Mouse (Mus musculus) gastrocnemius, adult 2 months (tissue): Measurements from ENCODE around the gene Eif2ak4. TPM values are rescaled to one million over a fixed set of nuclear protein-coding genes. Genes with fewer than 3 reads are reported as not detected.

ENCODE experiments used
- DNase-seq: peaks from one replicate; pipeline ENCODE4 v3.0.0; 2022
- H3K27ac ChIP-seq: fragments of 200-600 bp; 2 replicates; pipeline ENCODE4 v1.8.1; 2022; ENCODE audit warnings: mild to moderate bottlenecking
- H3K4me3 ChIP-seq: fragments of 200-600 bp; 2 replicates; pipeline ENCODE4 v1.8.1; 2022; ENCODE audit warnings: mild to moderate bottlenecking, moderate library complexity
- CTCF ChIP-seq: fragments of 200-600 bp; IDR thresholded peaks from 2 replicates; pipeline ENCODE4 v1.8.1; 2022; ENCODE audit warnings: antibody characterized with exemption, mild to moderate bottlenecking, moderate library complexity
- intact Hi-C: fragments of 180-260 bp; cut with DNase I; formaldehyde crosslinking; loops from one replicate; pipeline ENCODE4 v1.15.1; 2025
- total RNA-seq, 2 experiments: library from RNA; stranded (reverse); gene quantifications; 2 replicates each; pipeline ENCODE4 v1.2.3; 2021

Eif2ak4 gene
- total RNA-seq, 2 experiments from 2014 or later = 4.2 to 5.2 TPM

DNA sequence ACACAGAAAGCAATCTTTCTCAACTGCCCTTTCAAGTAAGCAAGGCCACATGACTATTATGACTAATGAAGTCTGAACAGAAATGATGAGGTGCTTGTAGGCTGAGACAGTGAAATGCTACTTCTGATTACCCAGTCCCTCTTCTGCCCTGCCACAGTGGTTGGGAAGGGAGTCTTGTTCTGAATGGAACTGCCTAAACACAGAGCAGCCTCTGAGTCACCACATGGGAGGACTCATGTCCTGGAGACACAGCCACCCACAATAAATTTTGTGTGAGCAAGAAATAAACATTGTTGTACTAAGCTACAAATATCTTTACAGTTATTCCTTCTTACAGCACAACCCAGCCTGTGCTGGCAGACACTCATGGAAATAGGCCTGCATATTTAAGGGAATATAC lies 12.5 kb upstream of the Eif2ak4 start:
- Histone ChIP-seq H3K4me3 (no peak overlapping the region), H3K27ac (no peak overlapping the region)
- TF ChIP-seq CTCF = no peak
- intact Hi-C loops = no loop called here
- no peak for DNase-seq

DNA sequence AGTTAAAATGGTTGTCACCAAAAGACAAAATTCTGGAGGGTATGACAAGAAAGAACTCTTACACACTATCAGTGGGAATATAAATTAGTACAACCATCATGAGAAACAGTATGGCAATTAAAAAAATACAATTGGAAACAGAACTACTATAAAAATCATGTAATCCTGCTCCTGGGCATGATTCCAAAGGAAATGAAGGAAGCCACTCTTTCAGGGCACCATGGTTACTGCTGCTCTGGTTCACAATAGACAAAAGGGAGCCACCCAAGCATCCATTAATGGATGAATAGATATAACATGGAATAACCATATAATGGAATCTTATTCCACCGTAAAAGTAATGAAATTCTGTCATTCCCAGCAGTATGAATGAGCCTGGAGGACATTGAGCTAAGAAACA lies 8.7 kb upstream of the Eif2ak4 start:
- Histone ChIP-seq H3K27ac (no peak overlapping the region), H3K4me3 (no peak overlapping the region)
- TF ChIP-seq CTCF = no peak
- DNase-seq = no peak
- intact Hi-C loops = no loop called here

DNA sequence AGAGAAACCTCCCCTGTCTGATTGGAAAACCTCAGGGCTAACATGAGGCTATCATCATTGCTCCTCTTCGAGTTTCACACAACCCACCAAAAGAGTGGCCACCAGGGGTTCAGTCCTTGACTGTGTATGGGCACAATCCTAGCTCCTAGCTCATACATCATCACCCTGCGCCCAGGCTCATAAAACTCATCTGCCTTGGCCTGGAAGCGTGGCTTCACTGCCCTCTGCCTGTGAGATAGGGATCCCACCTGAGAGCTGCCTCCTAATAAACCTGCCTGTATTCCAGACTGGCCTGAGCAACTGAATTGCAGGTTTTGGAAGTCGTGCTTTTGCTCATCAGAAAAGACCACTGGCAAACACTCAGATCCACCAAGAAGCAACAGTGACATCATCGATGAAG lies 5.0 kb upstream of the Eif2ak4 start:
- no peak for TF ChIP-seq CTCF
- intact Hi-C loops = no loop called here
- Histone ChIP-seq H3K27ac (no peak overlapping the region), H3K4me3 (no peak overlapping the region)
- no peak for DNase-seq

DNA sequence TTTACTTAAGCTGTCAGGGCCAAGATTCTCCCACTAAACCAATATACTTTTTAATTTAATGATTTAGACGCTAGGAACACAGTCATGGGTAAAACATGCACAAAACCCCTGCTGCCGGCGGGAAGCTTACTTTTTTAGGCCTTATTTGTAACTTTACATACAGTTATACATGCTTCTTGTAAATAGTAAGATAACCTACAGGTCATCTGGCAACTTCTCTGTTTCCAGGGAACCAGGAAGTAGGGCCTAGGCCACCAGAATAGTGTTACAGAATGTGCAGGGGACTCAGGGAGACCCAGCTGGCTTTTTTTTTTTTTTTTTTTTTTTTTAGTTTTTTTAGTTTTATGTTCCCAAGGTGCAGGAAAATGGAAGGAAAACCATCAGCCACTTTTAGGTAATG lies 1.2 kb downstream of the Eif2ak4 start:
- peak overlapping the region; percentile 95 for H3K4me3 ChIP-seq
- no peak for DNase-seq
- no peak for TF ChIP-seq CTCF
- peak overlapping the region; percentile 94; the same call in 1 of the 2 replicates for H3K27ac ChIP-seq
- intact Hi-C loops = no loop called here

DNA sequence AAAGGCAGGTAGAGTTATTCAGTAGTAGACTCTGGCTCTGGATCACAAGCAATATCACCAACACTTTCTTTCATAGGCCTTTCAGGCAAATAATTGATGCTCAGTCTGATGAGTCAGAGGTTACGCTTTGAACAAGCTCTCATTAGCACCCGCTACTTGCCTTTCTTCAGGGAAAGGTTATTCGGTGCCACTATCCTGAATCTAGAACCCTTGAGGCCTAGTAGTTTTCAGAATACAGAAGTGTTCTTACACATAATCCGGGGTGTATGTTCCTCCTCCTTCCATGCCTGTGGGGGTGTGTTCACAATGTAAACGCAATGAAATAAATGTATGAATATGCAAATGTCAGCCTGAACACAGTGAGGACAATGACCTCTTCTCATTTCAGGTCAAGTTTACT lies 1.7 kb downstream of the Eif2ak4 start:
- TF ChIP-seq CTCF = no peak
- no peak overlapping the region for H3K4me3 ChIP-seq
- DNase-seq = no peak
- intact Hi-C loops = no loop called here
- H3K27ac ChIP-seq = no peak overlapping the region

DNA sequence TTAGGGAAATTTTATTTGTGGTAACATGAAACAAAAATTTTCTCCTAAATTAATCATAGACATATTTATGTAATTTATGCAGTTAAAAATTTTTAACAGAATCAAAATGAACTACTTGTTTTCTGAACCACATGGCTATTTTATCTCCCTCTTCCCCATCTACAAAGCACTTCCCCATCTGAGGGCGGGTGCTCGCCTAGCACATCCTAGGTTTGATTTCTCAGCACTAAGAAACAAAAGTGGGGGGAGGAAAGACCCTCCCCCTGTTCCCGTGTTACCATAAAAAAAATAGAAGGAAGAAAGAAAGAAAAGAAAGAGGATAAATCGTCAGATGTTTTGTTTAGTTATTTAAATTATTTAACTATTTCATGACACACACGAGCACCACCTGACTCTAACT lies 2.8 kb downstream of the Eif2ak4 start:
- no peak overlapping the region for H3K27ac ChIP-seq
- intact Hi-C loops = no loop called here
- no peak for TF ChIP-seq CTCF
- DNase-seq = no peak
- no peak overlapping the region for H3K4me3 ChIP-seq

DNA sequence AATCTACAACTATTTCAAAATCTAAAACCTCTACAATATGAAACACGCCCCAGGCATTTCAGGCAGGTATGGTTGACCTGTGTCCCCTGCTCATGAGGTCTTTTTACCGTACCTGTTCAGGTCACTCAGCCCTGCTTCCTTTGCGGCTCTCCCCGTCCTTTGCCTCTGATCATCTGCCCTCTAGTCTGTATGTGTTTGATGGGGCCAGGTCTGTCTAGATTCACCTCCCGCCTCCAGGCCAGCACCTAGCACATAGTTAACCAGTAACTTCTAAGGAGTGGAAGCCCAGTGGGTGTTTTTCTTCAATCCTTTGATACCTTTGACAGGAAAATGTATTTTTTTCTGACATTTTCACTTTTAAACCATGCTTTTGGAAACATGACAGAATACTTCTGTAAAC lies 11.3 kb downstream of the Eif2ak4 start:
- intact Hi-C loops = no loop called here
- H3K4me3 ChIP-seq = no peak overlapping the region
- H3K27ac ChIP-seq = no peak overlapping the region
- no peak for TF ChIP-seq CTCF
- no peak for DNase-seq

DNA sequence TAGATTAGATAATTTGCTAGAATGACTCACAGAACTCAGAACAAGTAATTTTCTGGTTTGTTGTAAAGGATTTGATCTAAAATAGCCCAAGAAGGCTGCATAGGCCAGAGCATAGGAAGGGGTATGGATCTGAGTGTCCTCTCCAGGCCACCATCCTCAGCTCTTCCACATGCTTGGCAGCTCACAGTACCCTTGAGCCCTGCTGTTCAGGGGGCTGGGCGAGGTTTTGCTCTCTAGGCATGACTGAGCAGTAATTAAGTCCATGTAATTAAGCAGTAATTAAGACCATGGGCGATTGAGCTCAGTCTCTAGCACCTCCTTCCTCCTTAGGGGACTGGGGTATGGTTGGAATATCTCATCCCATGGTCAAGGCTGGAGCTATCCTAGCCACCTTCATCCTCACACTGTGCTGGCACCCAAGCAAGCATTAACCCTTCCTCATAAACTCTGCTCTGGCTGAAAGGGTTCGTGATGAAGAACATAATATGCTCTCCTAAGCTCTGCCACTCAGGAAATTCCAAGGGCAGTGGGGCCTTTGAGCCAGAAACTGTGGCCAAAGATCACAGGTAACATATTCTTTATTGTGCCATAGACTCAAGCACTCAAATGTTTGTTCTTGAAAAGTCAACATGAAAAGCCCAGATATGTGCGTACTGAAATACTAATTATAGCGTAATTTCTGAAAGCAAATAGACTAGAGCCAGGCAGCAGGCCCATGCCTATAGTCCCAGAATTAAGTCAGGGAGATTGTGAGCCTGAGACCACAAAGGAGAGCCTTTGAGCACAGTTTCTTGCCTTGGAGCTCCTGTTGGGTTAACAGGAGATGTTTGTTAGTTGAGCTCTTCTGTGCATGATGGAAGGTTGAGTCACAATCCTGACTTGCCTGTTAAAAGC lies 13.7 kb downstream of the Eif2ak4 start:
- intact Hi-C loops = no loop called here
- no peak for TF ChIP-seq CTCF
- DNase-seq = no peak
- H3K4me3 ChIP-seq = no peak overlapping the region
- H3K27ac ChIP-seq = no peak overlapping the region

DNA sequence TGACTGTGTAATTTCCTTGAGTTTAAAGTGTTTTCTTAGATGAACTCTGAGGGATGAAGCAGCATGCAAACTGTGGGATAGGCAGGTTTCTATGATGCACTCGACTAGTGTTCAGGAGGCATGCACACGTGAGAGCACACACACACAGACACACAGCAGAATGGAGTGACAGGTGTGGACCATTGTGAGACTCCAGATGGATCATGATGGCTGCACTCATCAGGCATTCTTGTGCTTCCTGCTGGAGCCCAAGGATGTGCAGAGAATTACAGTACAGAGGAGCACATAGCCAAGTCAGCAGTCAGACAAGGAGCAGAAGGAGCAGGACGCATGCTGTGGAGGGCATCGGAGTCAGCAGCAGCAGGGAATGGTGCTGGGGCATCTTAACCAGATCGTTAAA lies 15.9 kb downstream of the Eif2ak4 start:
- Histone ChIP-seq H3K27ac (no peak overlapping the region), H3K4me3 (no peak overlapping the region)
- no peak for TF ChIP-seq CTCF
- DNase-seq = no peak
- intact Hi-C loops = no loop called here

DNA sequence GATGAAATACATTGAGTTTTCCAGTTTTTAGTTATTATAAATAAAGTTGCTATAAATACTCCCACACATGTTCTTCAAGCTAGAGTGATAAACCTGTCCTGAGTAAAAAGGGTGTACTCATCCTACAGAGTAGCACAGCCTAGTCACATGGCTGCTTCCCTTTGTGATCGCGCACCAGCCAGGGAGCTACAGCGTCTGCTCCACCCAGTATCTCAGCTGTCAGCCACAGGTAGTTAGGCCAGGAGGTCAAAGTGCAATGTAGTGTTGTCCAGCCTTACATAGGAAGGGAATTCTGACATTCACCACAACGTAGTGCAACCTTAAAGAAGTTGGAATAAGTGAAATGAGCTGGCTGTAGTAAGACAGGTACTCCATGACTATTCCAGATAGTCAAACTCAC lies 17.1 kb downstream of the Eif2ak4 start:
- no peak overlapping the region for H3K27ac ChIP-seq
- no peak for DNase-seq
- no peak for TF ChIP-seq CTCF
- intact Hi-C loops = no loop called here
- H3K4me3 ChIP-seq = no peak overlapping the region

DNA sequence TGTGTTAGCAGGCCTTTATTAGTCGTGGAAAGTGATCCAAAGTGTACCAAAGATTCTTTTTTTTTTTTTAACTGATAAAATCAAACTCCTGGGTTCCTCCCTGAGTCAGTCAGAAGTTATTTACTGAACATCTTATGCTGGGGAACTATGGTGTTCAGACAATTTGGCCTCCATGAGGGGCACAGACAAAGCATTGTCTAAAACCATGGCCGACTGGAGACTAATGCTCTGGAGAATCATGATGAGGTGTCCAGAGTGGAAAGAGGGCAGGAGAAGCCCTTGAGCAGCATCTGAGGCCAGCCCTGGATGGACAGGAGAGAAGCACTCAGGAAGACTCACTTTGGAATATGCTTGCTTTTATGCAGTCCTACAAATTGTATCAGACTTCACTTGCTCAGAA lies 18.4 kb downstream of the Eif2ak4 start:
- DNase-seq = no peak
- no peak overlapping the region for H3K4me3 ChIP-seq
- peak overlapping the region; percentile 56; the same call in 1 of the 2 replicates for H3K27ac ChIP-seq
- TF ChIP-seq CTCF = no peak
- intact Hi-C loops = no loop called here

DNA sequence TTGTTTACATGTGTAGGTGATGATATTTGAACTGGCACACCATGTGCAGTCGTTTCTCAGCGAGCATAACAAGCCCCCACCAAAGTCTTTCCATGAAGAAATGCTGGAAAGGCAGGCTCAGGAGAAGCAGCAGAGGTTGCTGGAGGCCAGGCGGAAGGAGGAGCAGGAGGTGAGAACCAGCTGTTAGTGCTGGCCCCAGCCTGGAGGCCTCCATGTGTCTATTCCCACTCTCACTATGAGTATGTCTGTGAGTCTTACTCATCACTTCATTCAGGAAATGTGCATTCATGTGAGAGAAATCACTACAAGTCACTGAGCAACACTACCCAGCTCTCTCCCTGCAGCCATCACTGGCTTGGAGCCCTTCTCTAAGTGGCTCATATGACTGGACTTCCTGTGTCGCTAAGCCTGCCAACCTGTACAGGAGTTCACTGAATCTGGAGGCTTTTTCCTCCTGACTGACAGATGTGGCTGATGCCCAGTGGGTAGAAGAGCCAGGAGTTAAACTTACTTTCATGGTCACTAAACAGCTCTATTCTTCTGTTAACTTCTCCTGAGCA lies 20.0 kb downstream of the Eif2ak4 start:
- no peak for TF ChIP-seq CTCF
- no peak overlapping the region for H3K27ac ChIP-seq
- no peak for DNase-seq
- intact Hi-C loops = no loop called here
- no peak overlapping the region for H3K4me3 ChIP-seq

DNA sequence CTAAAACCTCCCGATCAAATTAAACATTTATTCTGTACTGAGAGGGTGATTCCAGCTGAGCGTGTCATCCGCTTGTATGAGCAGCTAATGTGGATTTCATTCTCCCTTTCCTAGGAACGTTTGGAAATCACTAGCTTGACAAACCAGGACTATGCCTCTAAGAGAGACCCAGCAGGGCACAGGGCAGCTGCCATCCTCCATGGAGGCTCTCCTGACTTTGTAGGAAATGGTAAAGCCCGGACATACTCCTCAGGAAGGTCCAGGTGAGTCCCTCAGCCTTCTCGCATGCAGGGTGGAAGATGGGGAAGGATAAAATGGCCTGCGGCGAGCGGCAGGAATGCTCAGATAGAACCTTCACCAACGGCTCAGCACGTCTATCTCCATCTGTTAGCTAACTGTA lies 24.4 kb downstream of the Eif2ak4 start:
- Histone ChIP-seq H3K4me3 (no peak overlapping the region), H3K27ac (no peak overlapping the region)
- intact Hi-C loops = no loop called here
- DNase-seq = no peak
- no peak for TF ChIP-seq CTCF
